Mouse (Mus musculus) intestine, embryonic 15.5 days (tissue): ENCODE data around the gene Mprip. TPM values are rescaled to one million over a fixed set of nuclear protein-coding genes. Genes with fewer than 3 reads are reported as not detected.
A peak's percentile ranks its signal among the peaks of the same experiment; 100 is the strongest.

Experiments used
- ATAC-seq: fragments of 200-750 bp; cut with Nextera tagmentation; 2 replicates; pipeline ENCODE4 v1.8.0; 2017; ENCODE audit warnings: moderate TSS enrichment, moderate library complexity
- H3K27ac ChIP-seq: fragments of 300-500 bp; sonication (generic); 2 replicates; pipeline ENCODE4 v1.5.1; 2015; ENCODE audit warnings: mild to moderate bottlenecking, inconsistent platforms
- H3K27me3 ChIP-seq: fragments of 300-500 bp; sonication (generic); replicated peaks from 2 replicates; pipeline ENCODE4 v1.6.1; 2015; ENCODE audit warnings: inconsistent platforms
- H3K36me3 ChIP-seq: fragments of 300-500 bp; sonication (generic); 2 replicates; pipeline ENCODE4 v1.6.1; 2015; ENCODE audit warnings: inconsistent platforms
- H3K4me1 ChIP-seq: fragments of 300-500 bp; sonication (generic); replicated peaks from 2 replicates; pipeline ENCODE4 v1.6.1; 2015; ENCODE audit warnings: inconsistent platforms
- H3K4me2 ChIP-seq: fragments of 300-500 bp; sonication (generic); replicated peaks from 2 replicates; pipeline ENCODE4 v1.6.1; 2015; ENCODE audit warnings: mild to moderate bottlenecking, inconsistent platforms
- H3K4me3 ChIP-seq: fragments of 300-500 bp; sonication (generic); replicated peaks from 2 replicates; pipeline ENCODE4 v1.5.1; 2015; ENCODE audit warnings: inconsistent platforms
- H3K9ac ChIP-seq: fragments of 300-500 bp; sonication (generic); 2 replicates; pipeline ENCODE4 v1.6.1; 2015; ENCODE audit warnings: inconsistent platforms
- H3K9me3 ChIP-seq: fragments of 300-500 bp; sonication (generic); 2 replicates; pipeline ENCODE4 v1.6.1; 2016; ENCODE audit warnings: inconsistent platforms
- WGBS: fragments of 180-500 bp; shearing (Covaris S2); methylation state at CpG from one replicate; pipeline ENCODE4 v1.1.7; 2015; 5-methylcytosine and 5-hydroxymethylcytosine counted together
- polyA plus RNA-seq: library from polyadenylated mRNA; unstranded; fragments of >200 nt; fragmentation: Nextera tagmentation; extraction: Ambion mirVana; gene quantifications from 2 replicates; pipeline ENCODE4 v1.2.1, GENCODE M21; 2015

Gene Mprip
- polyA plus RNA-seq, 1 experiment from 2014 or later, result 54.9 TPM

GRCm38 (mm10) chr11:59635251-59635795 is 25.8 kb upstream of the Mprip start:
- H3K27ac ChIP-seq, result no peak overlapping the region

DNA sequence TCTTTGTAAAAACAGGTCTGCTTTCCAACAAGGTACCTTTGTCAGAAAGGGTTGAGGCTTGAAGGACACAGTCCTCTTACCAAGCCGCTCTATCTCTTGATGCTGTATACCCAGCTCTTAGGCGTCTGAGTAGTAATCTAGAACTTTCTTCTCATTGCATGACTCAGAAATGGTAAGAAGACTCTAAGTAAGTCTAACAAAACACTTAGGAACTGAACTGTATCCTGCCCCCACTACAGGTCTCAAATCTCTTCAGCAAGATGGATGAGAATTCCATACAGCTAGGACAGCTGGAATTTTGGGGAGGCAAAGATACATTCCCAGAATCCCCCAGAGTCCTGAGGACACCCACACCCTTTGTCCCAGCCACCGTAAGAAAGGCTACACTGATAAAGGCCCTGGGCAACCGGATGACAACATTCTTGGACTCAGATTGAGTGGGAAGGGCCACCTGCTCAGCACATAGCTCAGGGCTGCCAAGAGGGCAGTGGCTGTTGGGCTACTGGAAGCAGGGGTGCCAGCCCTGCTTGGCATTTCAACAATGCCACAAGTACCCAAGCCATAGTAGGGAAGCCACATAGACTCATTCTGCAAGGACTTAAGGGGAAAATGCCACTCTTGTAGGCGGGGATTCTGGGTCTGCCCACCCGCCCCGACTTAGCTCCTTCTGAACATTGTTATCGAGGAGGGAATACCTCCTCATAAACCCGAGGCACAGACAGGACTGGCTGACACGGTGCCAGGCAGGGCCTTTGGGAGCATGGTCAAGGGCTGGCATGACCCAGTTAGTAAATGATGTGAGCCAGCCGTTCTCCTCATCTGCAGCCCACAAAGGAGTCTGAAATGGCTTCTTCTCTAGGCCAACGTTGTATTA is 25.0 kb upstream of the Mprip start:
- H3K9ac ChIP-seq, result no peak overlapping the region
- H3K4me2 ChIP-seq, result no peak overlapping the region
- H3K36me3 ChIP-seq, result no peaks in the 10 kb centered on the region
- ATAC-seq, result no peak
- H3K27me3 ChIP-seq, result no peaks in the 10 kb centered on the region
- no peaks in the 10 kb centered on the region for H3K9me3 ChIP-seq
- WGBS, result 78% methylated on average over 12 of the region's 12 CpGs
- H3K4me1 ChIP-seq, result 0 out of 2 replicates have a peak, but pooled peaks cover 4% of the 10 kb centered on the region
- no peak overlapping the region for H3K27ac ChIP-seq
- H3K4me3 ChIP-seq, result no peak overlapping the region

More at GRCm38 (mm10) chr11:59635251-59635795, 25.8 kb upstream of the Mprip start:
- Histone ChIP-seq H3K36me3 (no peaks in the 10 kb centered on the region), H3K9ac (no peak overlapping the region), H3K9me3 (no peaks in the 10 kb centered on the region), H3K4me3 (no peak overlapping the region), H3K4me1 (0 out of 2 replicates have a peak, but pooled peaks cover 4% of the 10 kb centered on the region), H3K4me2 (no peak overlapping the region), H3K27me3 (no peaks in the 10 kb centered on the region)
- 68% methylated on average over 9 of the region's 9 CpGs for WGBS
- ATAC-seq, result no peak

DNA sequence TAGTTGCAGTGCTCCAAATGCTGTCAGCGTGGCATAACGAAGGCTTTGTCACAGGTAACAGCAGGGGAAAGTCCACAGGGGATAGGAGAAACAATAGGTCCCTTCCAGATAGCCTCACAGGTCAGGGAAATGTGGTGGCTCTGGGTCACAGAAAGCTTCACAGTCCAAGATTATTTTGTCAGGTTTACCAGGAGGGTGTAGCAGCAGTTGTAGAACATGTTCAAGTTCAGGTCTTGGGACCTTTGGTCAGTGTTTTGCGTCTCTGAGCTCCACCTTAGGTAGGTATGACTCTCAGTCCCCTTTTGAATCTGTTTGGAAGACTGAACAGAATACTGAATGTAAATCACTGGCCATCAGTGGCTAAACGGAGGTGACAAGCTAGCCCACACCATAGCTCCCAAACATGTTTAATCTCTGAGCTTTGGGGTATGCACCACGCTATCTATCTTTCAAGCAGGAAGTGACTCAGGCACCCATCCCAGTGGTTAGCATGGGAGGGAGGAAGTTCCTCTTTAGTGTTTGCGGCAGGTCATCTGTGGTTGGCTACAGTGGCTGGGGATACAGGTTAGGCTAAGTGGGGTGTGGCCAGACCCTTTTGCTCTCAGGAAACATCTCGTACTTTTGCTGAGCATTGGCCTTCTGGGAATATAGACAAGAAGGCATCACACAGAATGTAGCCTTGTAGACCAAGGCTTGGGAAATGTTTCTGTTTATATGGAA is 24.2 kb upstream of the Mprip start:
- Histone ChIP-seq H3K27me3 (no peaks in the 10 kb centered on the region), H3K9me3 (no peaks in the 10 kb centered on the region), H3K4me1 (0 out of 2 replicates have a peak, but pooled peaks cover 4% of the 10 kb centered on the region), H3K36me3 (no peaks in the 10 kb centered on the region), H3K27ac (no peak overlapping the region), H3K4me3 (no peak overlapping the region), H3K4me2 (no peak overlapping the region), H3K9ac (no peak overlapping the region)
- WGBS, result 70% methylated on average over 7 of the region's 7 CpGs
- ATAC-seq, result no peak

DNA sequence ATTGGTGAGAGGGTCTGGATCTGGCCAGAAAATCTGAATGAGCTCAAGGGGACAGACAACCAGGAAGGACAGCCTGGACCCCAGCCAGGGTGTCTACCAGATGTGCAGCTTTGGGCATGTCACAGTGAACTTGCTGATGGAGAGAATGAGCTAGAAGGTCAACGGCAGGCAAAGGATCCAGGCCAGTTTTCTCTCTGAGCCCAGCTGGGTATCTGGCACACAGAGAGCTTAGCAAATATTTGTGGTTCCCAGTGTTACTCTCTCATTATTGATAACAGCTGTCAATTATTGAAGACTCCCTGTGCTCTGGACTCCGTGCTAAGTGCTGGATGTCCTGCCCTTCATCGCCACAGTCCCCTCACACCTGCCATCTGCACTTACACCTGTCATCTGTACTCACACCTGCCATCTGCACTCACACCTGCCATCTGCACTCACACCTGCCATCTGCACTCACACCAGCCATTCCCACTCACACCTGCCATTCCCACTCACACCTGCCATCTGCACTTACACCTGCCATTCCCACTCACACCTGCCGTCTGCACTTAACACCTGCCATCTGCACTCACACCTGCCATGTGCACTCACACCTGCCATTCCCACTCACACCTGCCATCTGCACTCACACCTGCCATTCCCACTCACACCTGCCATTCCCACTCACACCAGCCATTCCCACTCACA is 21.0 kb upstream of the Mprip start:
- Histone ChIP-seq H3K36me3 (no peaks in the 10 kb centered on the region), H3K4me3 (no peak overlapping the region), H3K27me3 (0 out of 2 replicates have a peak, but pooled peaks cover 2% of the 10 kb centered on the region), H3K9ac (no peak overlapping the region), H3K4me2 (no peak overlapping the region), H3K9me3 (no peaks in the 10 kb centered on the region), H3K27ac (no peak overlapping the region), H3K4me1 (0 out of 2 replicates have a peak, but pooled peaks cover 4% of the 10 kb centered on the region)
- no peak for ATAC-seq
- 53% methylated on average over 4 of the region's 4 CpGs for WGBS

GRCm38 (mm10) chr11:59641227-59641626 is 19.9 kb upstream of the Mprip start:
- H3K9me3 ChIP-seq, result no peaks in the 10 kb centered on the region
- H3K4me2 ChIP-seq, result no peak overlapping the region
- no peaks in the 10 kb centered on the region for H3K36me3 ChIP-seq
- no peak for ATAC-seq
- H3K4me3 ChIP-seq, result no peak overlapping the region
- WGBS, result 62% methylated on average over 5 of the region's 5 CpGs
- no peak overlapping the region for H3K27ac ChIP-seq
- H3K27me3 ChIP-seq, result 0 out of 2 replicates have a peak, but pooled peaks cover 2% of the 10 kb centered on the region
- no peak overlapping the region for H3K9ac ChIP-seq
- H3K4me1 ChIP-seq, result no peaks in the 10 kb centered on the region

DNA sequence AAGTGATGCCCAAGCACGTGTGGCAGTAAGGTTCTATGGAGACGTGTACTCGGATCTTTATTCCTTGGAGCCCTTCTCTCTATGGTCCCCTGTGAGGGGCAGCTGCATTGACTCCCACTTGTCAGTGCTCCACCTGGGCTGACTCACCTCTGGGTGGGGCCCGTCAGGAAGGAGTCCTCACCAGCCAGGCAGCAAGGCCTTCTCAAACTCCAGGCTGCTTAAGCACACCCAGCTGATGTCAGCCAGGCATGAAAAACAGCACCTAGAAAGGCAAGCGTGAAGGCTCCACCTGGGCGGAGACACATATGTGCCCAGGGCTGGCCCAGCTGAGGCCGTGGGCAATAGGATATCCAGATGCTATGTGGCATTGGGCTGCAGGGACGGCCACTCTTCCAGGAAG is 18.7 kb upstream of the Mprip start:
- H3K27me3 ChIP-seq, result 0 out of 2 replicates have a peak, but pooled peaks cover 2% of the 10 kb centered on the region
- H3K9me3 ChIP-seq, result no peaks in the 10 kb centered on the region
- no peaks in the 10 kb centered on the region for H3K36me3 ChIP-seq
- no peak overlapping the region for H3K4me3 ChIP-seq
- H3K4me1 ChIP-seq, result no peaks in the 10 kb centered on the region
- no peak overlapping the region for H3K4me2 ChIP-seq
- H3K9ac ChIP-seq, result no peak overlapping the region
- 81% methylated on average over 8 of the region's 8 CpGs for WGBS
- no peak overlapping the region for H3K27ac ChIP-seq
- no peak for ATAC-seq

DNA sequence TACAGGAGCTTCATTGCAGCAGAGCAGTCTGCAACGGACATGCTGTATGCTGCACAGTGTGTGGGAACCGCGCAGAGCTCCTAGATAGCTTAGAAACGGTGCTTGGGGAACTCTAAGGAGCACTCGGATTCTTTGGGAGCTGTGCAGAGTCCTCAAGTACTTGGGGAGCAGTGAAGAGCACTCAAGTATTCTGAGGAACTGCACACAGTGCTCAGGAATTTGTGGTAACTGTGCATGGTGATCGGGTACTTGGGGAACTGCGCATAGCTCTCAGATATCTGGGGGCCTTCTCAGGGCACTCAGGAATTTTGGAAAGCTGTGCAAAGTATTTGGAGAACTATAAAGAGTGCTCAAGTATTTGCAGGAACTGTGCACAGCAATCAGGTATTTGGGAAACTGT is 16.1 kb upstream of the Mprip start:
- Histone ChIP-seq H3K4me3 (no peak overlapping the region), H3K27me3 (0 out of 2 replicates have a peak, but pooled peaks cover 2% of the 10 kb centered on the region), H3K4me1 (no peaks in the 10 kb centered on the region), H3K36me3 (no peaks in the 10 kb centered on the region), H3K4me2 (no peak overlapping the region), H3K9me3 (no peaks in the 10 kb centered on the region), H3K9ac (no peak overlapping the region), H3K27ac (no peak overlapping the region)
- 54% methylated on average over 7 of the region's 7 CpGs for WGBS
- ATAC-seq, result no peak

- Histone ChIP-seq H3K9ac (no peak overlapping the region), H3K4me3 (no peak overlapping the region), H3K36me3 (no peaks in the 10 kb centered on the region), H3K27ac (no peak overlapping the region), H3K27me3 (0 out of 2 replicates have a peak, but pooled peaks cover 2% of the 10 kb centered on the region), H3K4me1 (no peaks in the 10 kb centered on the region), H3K9me3 (no peaks in the 10 kb centered on the region), H3K4me2 (no peak overlapping the region)
- 52% methylated on average over 4 of the region's 4 CpGs for WGBS
- ATAC-seq, result no peak
These were observed 12.0 kb upstream of the Mprip start for GRCm38 (mm10) chr11:59649058-59649457.

- WGBS, result 70% methylated on average over 2 of the region's 2 CpGs
These were observed 8.1 kb upstream of the Mprip start for GRCm38 (mm10) chr11:59653003-59653402.

GRCm38 (mm10) chr11:59653547-59653946 is 7.6 kb upstream of the Mprip start:
- Histone ChIP-seq H3K4me2 (no peak overlapping the region), H3K9me3 (no peaks in the 10 kb centered on the region), H3K36me3 (no peaks in the 10 kb centered on the region), H3K27me3 (no peaks in the 10 kb centered on the region), H3K9ac (no peak overlapping the region), H3K27ac (no peak overlapping the region), H3K4me1 (0 out of 2 replicates have a peak, but pooled peaks cover 6% of the 10 kb centered on the region), H3K4me3 (no peak overlapping the region)
- ATAC-seq, result no peak
- 90% methylated on average over 2 of the region's 2 CpGs for WGBS

More at GRCm38 (mm10) chr11:59653003-59653402, 8.1 kb upstream of the Mprip start:
- no peak overlapping the region for H3K4me2 ChIP-seq
- no peak overlapping the region for H3K4me3 ChIP-seq
- no peak overlapping the region for H3K27ac ChIP-seq
- no peaks in the 10 kb centered on the region for H3K36me3 ChIP-seq
- H3K4me1 ChIP-seq, result 0 out of 2 replicates have a peak, but pooled peaks cover 6% of the 10 kb centered on the region
- no peak for ATAC-seq
- no peaks in the 10 kb centered on the region for H3K9me3 ChIP-seq
- no peak overlapping the region for H3K9ac ChIP-seq
- no peaks in the 10 kb centered on the region for H3K27me3 ChIP-seq

GRCm38 (mm10) chr11:59655337-59655736 is 5.8 kb upstream of the Mprip start:
- H3K4me1 ChIP-seq, result 0 out of 2 replicates have a peak, but pooled peaks cover 6% of the 10 kb centered on the region
- no peaks in the 10 kb centered on the region for H3K36me3 ChIP-seq
- H3K4me2 ChIP-seq, result no peak overlapping the region

More at GRCm38 (mm10) chr11:59655337-59655736, 5.8 kb upstream of the Mprip start:
- WGBS, result 42% methylated on average over 5 of the region's 5 CpGs
- H3K9me3 ChIP-seq, result no peaks in the 10 kb centered on the region
- H3K27me3 ChIP-seq, result no peaks in the 10 kb centered on the region
- no peak overlapping the region for H3K4me3 ChIP-seq
- ATAC-seq, result 0 out of 2 replicates have a peak, but pooled peaks have one; percentile 28
- H3K27ac ChIP-seq, result no peak overlapping the region
- H3K9ac ChIP-seq, result no peak overlapping the region
